Comparison of ENCODE assay signal across 24 mouse cellular contexts in the genomic region with DNA sequence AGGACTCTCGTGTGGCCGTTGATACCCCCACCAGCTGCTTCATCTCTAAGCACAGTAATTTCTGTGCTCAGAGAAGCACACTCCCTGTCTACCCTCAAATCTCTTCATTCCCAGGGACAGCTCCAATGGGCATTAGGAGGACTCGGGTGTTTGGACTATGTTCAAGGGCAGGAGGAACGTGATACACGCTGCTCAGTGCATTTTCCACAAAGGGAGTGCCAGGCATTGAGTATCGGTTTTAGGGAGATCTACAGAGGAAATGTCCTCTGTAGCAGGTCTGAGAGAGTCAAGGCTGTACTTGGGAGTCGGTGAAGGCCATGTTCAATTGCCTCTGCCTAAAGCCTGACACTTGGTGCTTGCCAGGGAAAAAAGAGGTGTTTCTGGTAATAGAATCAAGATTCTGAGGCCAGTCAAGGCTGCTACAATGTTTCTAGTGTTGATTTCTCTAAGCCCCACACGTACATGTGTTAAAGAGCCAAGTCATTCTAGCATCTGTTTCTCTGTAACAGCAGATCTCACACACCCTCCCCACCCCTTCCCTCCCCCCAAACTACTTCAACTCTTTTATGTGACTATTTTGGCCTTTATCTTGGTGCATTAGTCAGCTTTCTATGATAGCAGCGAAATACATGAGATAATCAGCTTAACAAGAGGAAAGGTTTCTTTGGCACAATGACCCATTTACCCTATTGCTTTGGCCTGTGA. TPM values are rescaled to one million over a fixed set of nuclear protein-coding genes. Genes with fewer than 3 reads are reported as not detected.
DNase-seq lines count a peak whose midpoint lies in the region; ATAC-seq and TF ChIP-seq lines count a peak whose summit lies in the region.
"Had no signal": no experiment of that assay in that cellular context is flagged by ENCODE, and none has a peak within 500 bp of the region (broad histone marks: within the 10 kb centered on the region; RNA-seq: fewer than 3 reads in every experiment).

No protein-coding gene starts in this region.

- TF ChIP-seq POLR2A in olfactory bulb, adult 2 months (IDR thresholded peaks at IDR 0.05; ENCODE audit: insufficient read depth, low read depth, low read length) = no peak
- no peak for TF ChIP-seq POLR2A in lung, adult 2 months (IDR thresholded peaks at IDR 0.05; ENCODE audit: borderline replicate concordance, extremely low read depth, low read depth, low read length)

- ATAC-seq in embryonic facial prominence, embryonic 13.5 days (ENCODE audit: insufficient number of reproducible peaks, insufficient read depth, low FRiP score, low TSS enrichment, low read depth) = no peak
- ATAC-seq in embryonic facial prominence, embryonic 15.5 days (ENCODE audit: insufficient number of reproducible peaks, low FRiP score, low TSS enrichment, low read depth) = 0 out of 2 replicates have a peak, but pooled peaks have one; percentile 30
- ATAC-seq: activated CD4-positive, CD25-positive, alpha-beta regulatory T cell, adult 4 months; forebrain, embryonic 14.5 days; intestine, embryonic 15.5 days; Patski had no signal

- no peak overlapping the region for H3K9ac ChIP-seq in embryonic facial prominence, embryonic 13.5 days
- H3K9ac ChIP-seq in embryonic facial prominence, embryonic 15.5 days = no peak overlapping the region
- H3K9ac ChIP-seq: hindbrain, embryonic 12.5 days; intestine, embryonic 15.5 days; limb, embryonic 12.5 days; midbrain, embryonic 12.5 days had no signal

- H3K4me3 ChIP-seq in embryonic facial prominence, embryonic 13.5 days = no peak overlapping the region
- no peak overlapping the region for H3K4me3 ChIP-seq in embryonic facial prominence, embryonic 10.5 days
- H3K4me3 ChIP-seq in embryonic facial prominence, embryonic 15.5 days (replicated peaks) = no peak overlapping the region
- H3K4me3 ChIP-seq in olfactory bulb, adult 2 months (ENCODE audit: insufficient read depth, low read depth, low read length) = no peak overlapping the region
- H3K4me3 ChIP-seq in lung, adult 2 months (replicated peaks; ENCODE audit: extremely low read depth, low read depth, low read length) = no peak overlapping the region
- H3K4me3 ChIP-seq: heart, embryonic 10.5 days; hindbrain, embryonic 12.5 days; intestine, embryonic 15.5 days; left cerebral cortex, adult 2 months; limb, embryonic 12.5 days; midbrain, embryonic 12.5 days had no signal

- H3K4me2 ChIP-seq in embryonic facial prominence, embryonic 13.5 days = no peak overlapping the region
- H3K4me2 ChIP-seq in embryonic facial prominence, embryonic 15.5 days (replicated peaks) = no peak overlapping the region
- H3K4me2 ChIP-seq: hindbrain, embryonic 12.5 days; intestine, embryonic 15.5 days; limb, embryonic 12.5 days; midbrain, embryonic 12.5 days had no signal

- WGBS in embryonic facial prominence, embryonic 13.5 days = 55% methylated on average over 9 of the region's 9 CpGs
- 77% methylated on average over 9 of the region's 9 CpGs for WGBS in embryonic facial prominence, embryonic 10.5 days
- WGBS in embryonic facial prominence, embryonic 15.5 days = 43% methylated on average over 9 of the region's 9 CpGs
- 55% methylated on average over 9 of the region's 9 CpGs for WGBS in olfactory bulb, adult 2 months
- WGBS in lung, adult 2 months = 60% methylated on average over 9 of the region's 9 CpGs

- H3K36me3 ChIP-seq in embryonic facial prominence, embryonic 13.5 days = no peaks in the 10 kb centered on the region
- no peaks in the 10 kb centered on the region for H3K36me3 ChIP-seq in embryonic facial prominence, embryonic 10.5 days (replicated peaks)
- H3K36me3 ChIP-seq in embryonic facial prominence, embryonic 15.5 days = no peaks in the 10 kb centered on the region
- H3K36me3 ChIP-seq: heart, embryonic 10.5 days; hindbrain, embryonic 12.5 days; intestine, embryonic 15.5 days; limb, embryonic 12.5 days; midbrain, embryonic 12.5 days had no signal

- TF ChIP-seq CTCF in olfactory bulb, adult 2 months (IDR thresholded peaks at IDR 0.05; ENCODE audit: insufficient read depth, low read depth, low read length) = no peak
- TF ChIP-seq CTCF in lung, adult 2 months (IDR thresholded peaks at IDR 0.05; ENCODE audit: insufficient read depth, low read length) = no peak

- H3K9me3 ChIP-seq in embryonic facial prominence, embryonic 13.5 days = no peaks in the 10 kb centered on the region
- no peaks in the 10 kb centered on the region for H3K9me3 ChIP-seq in embryonic facial prominence, embryonic 10.5 days
- H3K9me3 ChIP-seq in embryonic facial prominence, embryonic 15.5 days (replicated peaks) = no peaks in the 10 kb centered on the region
- H3K9me3 ChIP-seq: heart, embryonic 10.5 days; hindbrain, embryonic 12.5 days; intestine, embryonic 15.5 days; limb, embryonic 12.5 days; midbrain, embryonic 12.5 days had no signal

- no peak for DNase-seq in embryonic facial prominence, embryonic 10.5 days (ENCODE audit: low spot score)
- DNase-seq in NIH3T3 (ENCODE audit: low read depth) = peak; percentile 68
- DNase-seq in lung, adult 2 months = no peak
- DNase-seq in natural killer cell, adult 2 months (ENCODE audit: low spot score in 2 of 2) = no peak
- DNase-seq: B cell, adult 2 months; cerebellum, adult 9-10 months; gastrocnemius, postnatal 36 days; heart, postnatal 10 days; kidney, postnatal 10 days; lung, adult 18-20 months; lung, postnatal 36 days; right cerebral cortex, postnatal 14 days had no signal

- peaks cover 51% of the 10 kb centered on the region for H3K4me1 ChIP-seq in embryonic facial prominence, embryonic 13.5 days
- peaks cover 47% of the 10 kb centered on the region for H3K4me1 ChIP-seq in embryonic facial prominence, embryonic 10.5 days
- peaks cover 43% of the 10 kb centered on the region for H3K4me1 ChIP-seq in embryonic facial prominence, embryonic 15.5 days
- H3K4me1 ChIP-seq in olfactory bulb, adult 2 months (ENCODE audit: control insufficient read depth, insufficient read depth, low read length) = peaks cover 20% of the 10 kb centered on the region
- no peaks in the 10 kb centered on the region for H3K4me1 ChIP-seq in lung, adult 2 months (ENCODE audit: control insufficient read depth, insufficient read depth, low read length)
- H3K4me1 ChIP-seq: intestine, embryonic 15.5 days had no signal

- peak overlapping the region; percentile 44; the same call in 1 of the 2 replicates for H3K27ac ChIP-seq in embryonic facial prominence, embryonic 13.5 days
- no peak overlapping the region for H3K27ac ChIP-seq in embryonic facial prominence, embryonic 10.5 days (replicated peaks)
- peak overlapping the region; percentile 34 for H3K27ac ChIP-seq in embryonic facial prominence, embryonic 15.5 days (replicated peaks)
- H3K27ac ChIP-seq in olfactory bulb, adult 2 months (ENCODE audit: insufficient read depth, low read depth, low read length) = 0 out of 2 replicates have a peak overlapping the region, but pooled peaks have one; percentile 2
- H3K27ac ChIP-seq: heart, embryonic 10.5 days; hindbrain, embryonic 12.5 days; intestine, embryonic 15.5 days; left cerebral cortex, adult 2 months; limb, embryonic 12.5 days; midbrain, embryonic 12.5 days had no signal

- no peaks in the 10 kb centered on the region for H3K27me3 ChIP-seq in embryonic facial prominence, embryonic 13.5 days
- H3K27me3 ChIP-seq in embryonic facial prominence, embryonic 10.5 days (replicated peaks; ENCODE audit: low read depth, poor library complexity, severe bottlenecking) = no peaks in the 10 kb centered on the region
- H3K27me3 ChIP-seq in embryonic facial prominence, embryonic 15.5 days = no peaks in the 10 kb centered on the region
- H3K27me3 ChIP-seq: intestine, embryonic 15.5 days; midbrain, embryonic 12.5 days had no signal

RNA-seq across cellular contexts. Expression of a gene that starts 37.8 kb away (rescaled TPM):
- 21.6 and 21.9 TPM in 2 replicates for polyA plus RNA-seq in embryonic facial prominence, embryonic 13.5 days (2015; fragmentation: Nextera tagmentation; extraction: Ambion mirVana)
- polyA plus RNA-seq in embryonic facial prominence, embryonic 10.5 days (2016; fragmentation: Nextera tagmentation; extraction: Ambion mirVana) = 25.1 and 26.0 TPM in 2 replicates
- 19.5 and 21.5 TPM in 2 replicates for polyA plus RNA-seq in embryonic facial prominence, embryonic 15.5 days (2015; fragmentation: Nextera tagmentation; extraction: Ambion mirVana)
- polyA plus RNA-seq in olfactory bulb, adult 2 months (2012; ENCODE audit: insufficient read depth, insufficient read length, low replicate concordance, missing spikeins) = not detected in 2 replicates
- polyA plus RNA-seq in lung, adult 2 months (2012; rRNA removed) = 6.4 and 6.6 TPM in 2 replicates
